Mouse (Mus musculus) heart, adult 2 months (tissue): ENCODE measurements around the gene Slc25a31. TPM values are rescaled to one million over a fixed set of nuclear protein-coding genes. Genes with fewer than 3 reads are reported as not detected.
A peak's percentile ranks its signal among the peaks of the same experiment; 100 is the strongest.

ENCODE experiments used
- DNase-seq, 2 experiments: peaks; one replicate each; pipeline ENCODE4 v3.0.0; 2021
- H3K27ac ChIP-seq: fragments of 200-600 bp; 2 replicates; pipeline ENCODE4 v1.8.1; 2022
- H3K27me3 ChIP-seq: fragments of 200-500 bp; 2 replicates; pipeline ENCODE4 v1.6.1; 2012; ENCODE audit warnings: mild to moderate bottlenecking, low read length, inconsistent platforms, mixed read lengths; ENCODE audit not compliant: control insufficient read depth, insufficient read depth
- H3K36me3 ChIP-seq: fragments of 200-500 bp; 2 replicates; pipeline ENCODE4 v1.6.1; 2012; ENCODE audit warnings: low read length, inconsistent platforms; ENCODE audit not compliant: control insufficient read depth, insufficient read depth
- H3K4me1 ChIP-seq: fragments of 200-500 bp; 2 replicates; pipeline ENCODE4 v1.6.1; 2011; ENCODE audit warnings: low read length; ENCODE audit not compliant: control insufficient read depth, insufficient read depth
- H3K4me3 ChIP-seq: fragments of 200-600 bp; 2 replicates; pipeline ENCODE4 v1.8.1; 2022
- H3K79me2 ChIP-seq: fragments of 200-500 bp; replicated peaks from 2 replicates; pipeline ENCODE4 v1.6.1; 2012; ENCODE audit warnings: mild to moderate bottlenecking, inconsistent platforms, low read length, moderate library complexity, mixed read lengths; ENCODE audit not compliant: control insufficient read depth, insufficient read depth
- H3K9ac ChIP-seq: fragments of 200-500 bp; 2 replicates; pipeline ENCODE4 v1.6.1; 2012; ENCODE audit warnings: low read depth, mild to moderate bottlenecking, control low read depth, inconsistent platforms, low read length, mixed read lengths
- CTCF ChIP-seq: fragments of 200-600 bp; IDR thresholded peaks from 2 replicates; pipeline ENCODE4 v1.8.1; 2022; ENCODE audit warnings: antibody characterized with exemption, mild to moderate bottlenecking, moderate library complexity
- EP300 ChIP-seq: fragments of 200-500 bp; IDR thresholded peaks from 2 replicates; pipeline ENCODE4 v1.6.1; 2011; ENCODE audit warnings: low read depth, low read length, control low read depth; ENCODE audit not compliant: insufficient read depth
- POLR2A ChIP-seq: fragments of 200-500 bp; IDR thresholded peaks from 2 replicates; pipeline ENCODE4 v1.6.1; 2011; ENCODE audit warnings: mild to moderate bottlenecking, low read depth, low read length, control low read depth; ENCODE audit not compliant: insufficient read depth
- WGBS: fragments of 180-500 bp; shearing (Covaris S2); methylation state at CpG from one replicate; pipeline ENCODE4 v1.1.7; 2018; 5-methylcytosine and 5-hydroxymethylcytosine counted together
- intact Hi-C: fragments of 180-260 bp; cut with DNase I; formaldehyde crosslinking; loops from one replicate; pipeline ENCODE4 v1.15.1; 2025
- polyA plus RNA-seq: library from polyadenylated mRNA; depleted of rRNA; stranded (reverse); fragments of >200 nt; gene quantifications from 2 replicates; pipeline ENCODE4 v1.2.3, GENCODE M21; 2012
- total RNA-seq, 2 experiments: library from RNA; stranded (reverse); gene quantifications; 2 replicates each; pipeline ENCODE4 v1.2.3; 2021

Gene Slc25a31
- total and polyA plus RNA-seq, 3 experiments, result 0.16 to 0.37 (median 0.29) TPM

- WGBS, result 52% methylated on average over 9 of the region's 9 CpGs
- H3K27ac ChIP-seq, result no peak overlapping the region
- no peak overlapping the region for H3K9ac ChIP-seq
- TF ChIP-seq POLR2A (no peak), EP300 (no peak), CTCF (no peak)
- H3K27me3 ChIP-seq, result no peaks in the 10 kb centered on the region
- DNase-seq, result no peak
- H3K79me2 ChIP-seq, result no peaks in the 10 kb centered on the region
- H3K4me3 ChIP-seq, result no peak overlapping the region
- no peaks in the 10 kb centered on the region; the same call in 1 of the 2 replicates for H3K36me3 ChIP-seq
- intact Hi-C loops, result no loop called here
- H3K4me1 ChIP-seq, result peaks cover 1% of the 10 kb centered on the region; the same call in 1 of the 2 replicates
Observed at GRCm38 (mm10) chr3:40686836-40687235, 21.8 kb upstream of the Slc25a31 start.

- 65% methylated on average over 3 of the region's 3 CpGs for WGBS
- no peaks in the 10 kb centered on the region for H3K36me3 ChIP-seq
- H3K27me3 ChIP-seq, result no peaks in the 10 kb centered on the region
- no peaks in the 10 kb centered on the region for H3K79me2 ChIP-seq
- TF ChIP-seq POLR2A, result no peak
- TF ChIP-seq EP300, result no peak
- no peak for TF ChIP-seq CTCF
- DNase-seq, result no peak
- H3K4me1 ChIP-seq, result no peaks in the 10 kb centered on the region
- no peak overlapping the region for H3K27ac ChIP-seq
- no peak overlapping the region for H3K9ac ChIP-seq
- H3K4me3 ChIP-seq, result no peak overlapping the region
- intact Hi-C loops, result no loop called here
Observed at GRCm38 (mm10) chr3:40687588-40687987, 21.1 kb upstream of the Slc25a31 start.

- H3K79me2 ChIP-seq, result no peaks in the 10 kb centered on the region
- peaks cover 1% of the 10 kb centered on the region; the same call in 1 of the 2 replicates for H3K4me1 ChIP-seq
- no peak for TF ChIP-seq POLR2A
- no peak for TF ChIP-seq CTCF
- TF ChIP-seq EP300, result no peak
- 90% methylated on average over 6 of the region's 6 CpGs for WGBS
- H3K27ac ChIP-seq, result no peak overlapping the region
- H3K27me3 ChIP-seq, result no peaks in the 10 kb centered on the region
- no peak overlapping the region for H3K9ac ChIP-seq
- no peak for DNase-seq
- intact Hi-C loops, result no loop called here
- H3K36me3 ChIP-seq, result no peaks in the 10 kb centered on the region
- H3K4me3 ChIP-seq, result no peak overlapping the region
Observed at GRCm38 (mm10) chr3:40691566-40691965, 17.1 kb upstream of the Slc25a31 start.

DNA sequence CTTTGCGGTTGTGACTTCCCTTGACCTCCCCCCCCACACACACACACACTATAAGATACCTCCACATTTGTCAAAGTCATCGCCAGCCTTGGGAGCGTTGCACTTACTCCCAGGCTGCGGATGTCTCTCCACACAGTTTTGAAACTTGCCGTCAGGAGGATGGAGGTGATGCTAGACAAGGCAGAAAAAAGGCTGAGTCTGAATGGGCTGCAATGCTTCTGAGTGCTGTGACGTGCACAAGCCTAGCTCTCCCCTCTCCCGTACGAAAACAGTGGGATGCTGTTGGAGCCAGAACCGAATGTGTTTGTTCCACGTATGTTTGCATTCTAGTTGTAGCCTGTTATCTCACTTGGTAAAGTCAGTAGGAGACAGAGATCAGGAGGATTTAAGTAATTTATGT lies 15.2 kb upstream of the Slc25a31 start:
- Histone ChIP-seq H3K4me3 (no peak overlapping the region), H3K27me3 (no peaks in the 10 kb centered on the region), H3K79me2 (no peaks in the 10 kb centered on the region), H3K9ac (no peak overlapping the region), H3K36me3 (no peaks in the 10 kb centered on the region), H3K27ac (no peak overlapping the region), H3K4me1 (peaks cover 1% of the 10 kb centered on the region; the same call in 1 of the 2 replicates)
- TF ChIP-seq CTCF (no peak), POLR2A (no peak), EP300 (no peak)
- 76% methylated on average over 10 of the region's 10 CpGs for WGBS
- intact Hi-C loops, result no loop called here
- DNase-seq, result no peak

- peaks cover 1% of the 10 kb centered on the region; the same call in 1 of the 2 replicates for H3K4me1 ChIP-seq
- WGBS, result 38% methylated on average over 7 of the region's 7 CpGs
- H3K27me3 ChIP-seq, result no peaks in the 10 kb centered on the region
- no peak overlapping the region for H3K4me3 ChIP-seq
- no peak overlapping the region for H3K9ac ChIP-seq
- DNase-seq, result no peak
- H3K36me3 ChIP-seq, result no peaks in the 10 kb centered on the region
- intact Hi-C loops, result no loop called here
- no peaks in the 10 kb centered on the region for H3K79me2 ChIP-seq
- no peak overlapping the region for H3K27ac ChIP-seq
- TF ChIP-seq CTCF (no peak), EP300 (no peak), POLR2A (no peak)
Observed at GRCm38 (mm10) chr3:40693960-40694359, 14.7 kb upstream of the Slc25a31 start.

DNA sequence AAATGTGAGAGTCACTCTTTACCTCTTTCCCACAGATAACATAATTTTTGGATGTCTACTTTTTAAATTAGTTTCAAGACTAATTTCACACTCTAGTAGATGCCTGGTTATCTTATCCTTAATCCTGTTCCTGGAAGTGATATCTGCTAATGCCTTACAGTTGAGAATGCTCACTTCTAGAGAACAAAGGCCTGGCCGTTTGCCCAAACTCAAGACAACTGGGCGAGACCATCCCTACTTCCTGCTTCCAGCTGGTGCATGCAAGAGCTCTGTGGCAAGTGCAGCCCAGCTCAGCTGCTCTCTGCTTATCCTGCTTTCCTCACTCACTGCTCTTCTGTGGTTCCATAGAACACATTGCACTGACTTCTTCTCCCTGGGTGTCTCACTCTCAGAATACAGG lies 14.2 kb upstream of the Slc25a31 start:
- WGBS, result 14% methylated on average over 2 of the region's 2 CpGs
- no peak overlapping the region for H3K9ac ChIP-seq
- H3K79me2 ChIP-seq, result no peaks in the 10 kb centered on the region
- H3K4me3 ChIP-seq, result no peak overlapping the region
- H3K4me1 ChIP-seq, result peaks cover 1% of the 10 kb centered on the region; the same call in 1 of the 2 replicates
- intact Hi-C loops, result no loop called here
- H3K36me3 ChIP-seq, result no peaks in the 10 kb centered on the region
- no peaks in the 10 kb centered on the region for H3K27me3 ChIP-seq
- TF ChIP-seq EP300 (no peak), POLR2A (no peak), CTCF (no peak)
- no peak overlapping the region for H3K27ac ChIP-seq
- DNase-seq, result peak in 1 of 2 experiments; percentile 47
